Mouse (Mus musculus) ES-E14 (cell line): ENCODE data around the gene B4galt3. TPM values are rescaled to one million over a fixed set of nuclear protein-coding genes. Genes with fewer than 3 reads are reported as not detected.

Experiments
- DNase-seq: peaks from one replicate; pipeline ENCODE4 v3.0.0-alpha.2; 2013; ENCODE audit warnings: low read depth, low spot score
- H3K27ac ChIP-seq: 2 replicates; pipeline ENCODE4 v1.5.1; 2012; ENCODE audit warnings: low read depth, mild to moderate bottlenecking, low read length, moderate library complexity, mixed read lengths; ENCODE audit not compliant: poor library complexity, insufficient read depth, severe bottlenecking
- H3K36me3 ChIP-seq: 2 replicates; pipeline ENCODE4 v1.6.1; 2012; ENCODE audit warnings: mild to moderate bottlenecking, low read length, moderate library complexity, mixed read lengths; ENCODE audit not compliant: control insufficient read depth, poor library complexity, insufficient read depth, severe bottlenecking
- H3K4me1 ChIP-seq, 2 experiments: fragments of 150-350 bp in 1 of 2; sonication (generic) in 1 of 2; 2 replicates each; pipeline ENCODE4 v1.6.1; 2012; ENCODE audit warnings: low read length in 2 of 2, mild to moderate bottlenecking in 1 of 2, mixed read lengths in 1 of 2; ENCODE audit not compliant: control insufficient read depth in 2 of 2, insufficient read depth in 2 of 2, poor library complexity in 1 of 2
- H3K4me3 ChIP-seq, 2 experiments: fragments of 150-350 bp in 1 of 2; sonication (generic) in 1 of 2; 2 replicates each; pipeline ENCODE4 v1.5.1; 2012; ENCODE audit warnings: low read length in 2 of 2, low read depth in 1 of 2, mild to moderate bottlenecking in 1 of 2, mixed read lengths in 1 of 2; ENCODE audit not compliant: insufficient read depth in 1 of 2, poor library complexity in 1 of 2, severe bottlenecking in 1 of 2
- H3K9ac ChIP-seq: 2 replicates; pipeline ENCODE4 v1.6.1; 2012; ENCODE audit warnings: low read depth, mild to moderate bottlenecking, low read length, mixed read lengths; ENCODE audit not compliant: poor library complexity, insufficient read depth, severe bottlenecking
- H3K9me3 ChIP-seq: fragments of 150-350 bp; sonication (generic); 2 replicates; pipeline ENCODE4 v1.6.1; 2012; ENCODE audit warnings: low read depth, mild to moderate bottlenecking, low read length; ENCODE audit not compliant: control insufficient read depth, insufficient read depth
- CHD2 ChIP-seq: IDR thresholded peaks from 2 replicates; pipeline ENCODE4 v1.6.1; 2014; ENCODE audit warnings: mild to moderate bottlenecking, low read depth, low read length, inconsistent platforms
- HCFC1 ChIP-seq: IDR thresholded peaks from 2 replicates; pipeline ENCODE4 v1.6.1; 2012; ENCODE audit warnings: low read length, inconsistent platforms, borderline replicate concordance; ENCODE audit not compliant: insufficient read depth
- MAFK ChIP-seq: IDR thresholded peaks from 2 replicates; pipeline ENCODE4 v1.6.1; 2014; ENCODE audit warnings: mild to moderate bottlenecking, low read depth, low read length, inconsistent platforms; ENCODE audit not compliant: insufficient read depth
- ZC3H11A ChIP-seq: IDR thresholded peaks from 2 replicates; pipeline ENCODE4 v1.6.1; 2012; ENCODE audit warnings: low read depth, mild to moderate bottlenecking, inconsistent platforms, low read length, borderline replicate concordance
- ZNF384 ChIP-seq: IDR thresholded peaks from 2 replicates; pipeline ENCODE4 v1.6.1; 2012; ENCODE audit warnings: low read depth, low read length, inconsistent platforms
- in situ Hi-C, 2 experiments: fragments of 600-800 bp; cut with MboI; formaldehyde crosslinking; loops; one replicate each; pipeline ENCODE4 v1.15.1; 2025; ENCODE audit warnings: low sequenced_read_pairs in 2 of 2, inconsistent platforms in 1 of 2; ENCODE audit not compliant: unreplicated experiment in 2 of 2
- total RNA-seq: library from RNA; depleted of rRNA; stranded (reverse); fragments of 300-350 nt; gene quantifications from 2 replicates; pipeline ENCODE4 v1.2.3, GENCODE M21; 2012

Gene B4galt3
- total RNA-seq, 1 experiment: 35.8 TPM

- in situ Hi-C loops: loop anchor here (10.0 to 25.0 kb wide), 2 partner anchors 134 to 361 kb away; partner anchors contain the start of genes Cfap126 (in 1 of the 2), Dusp12 (in 1 of the 2) and Gm26620 (in 1 of the 2)
- 0 out of 4 replicates have a peak overlapping the region, but pooled peaks of 1 of the 2 experiments have one; percentile 3 for H3K4me3 ChIP-seq
- no peak for DNase-seq
- H3K36me3 ChIP-seq: 0 out of 2 replicates have a peak, but pooled peaks cover under 1% of the 10 kb centered on the region
- TF ChIP-seq CHD2 (no peak), ZC3H11A (no peak), HCFC1 (no peak), MAFK (no peak), ZNF384 (no peak)
- no peak overlapping the region for H3K9ac ChIP-seq
- H3K9me3 ChIP-seq: no peaks in the 10 kb centered on the region
- no peak overlapping the region for H3K27ac ChIP-seq
- peaks cover 5 to 26% of the 10 kb centered on the region in 2 experiments; a peak in 3 of 4 replicates for H3K4me1 ChIP-seq
These were observed 21.5 kb upstream of the B4galt3 start for GRCm38 (mm10) chr1:171248386-171249226.

GRCm38 (mm10) chr1:171249913-171250600, 20.1 kb upstream of the B4galt3 start, which contains the start of gene Adamts4:
Adamts4 (plus strand) TSS chr1:171250421.
- TF ChIP-seq HCFC1 (no peak), ZNF384 (no peak), ZC3H11A (no peak)

GRCm38 (mm10) chr1:171250680-171251593, 19.2 kb upstream of the B4galt3 start, which contains the start of gene Ndufs2:
Ndufs2 (minus strand) TSS chr1:171251388.
- DNase-seq: no peak
- in situ Hi-C loops: no loop called here
- Histone ChIP-seq H3K4me1 (peaks cover 5 to 26% of the 10 kb centered on the region in 2 experiments; a peak in 3 of 4 replicates), H3K36me3 (no peaks in the 10 kb centered on the region), H3K27ac (no peak within 1 kb of the TSS), H3K9me3 (no peaks in the 10 kb centered on the region), H3K9ac (peak within 1 kb of the TSS; percentile 42; the same call in 1 of the 2 replicates), H3K4me3 (peak within 1 kb of the TSS; percentile 47 to 61)
- TF ChIP-seq ZNF384 (no peak), MAFK (no peak), CHD2 (no peak), ZC3H11A (no peak), HCFC1 (no peak)

More at GRCm38 (mm10) chr1:171249913-171250600, 20.1 kb upstream of the B4galt3 start, which contains the start of gene Adamts4:
- H3K4me3 ChIP-seq: peak within 1 kb of the TSS; percentile 39 to 61
- in situ Hi-C loops: loop anchor here (10.0 to 25.0 kb wide), 2 partner anchors 135 to 363 kb away; partner anchors contain the start of genes Cfap126 (in 1 of the 2), Dusp12 (in 1 of the 2) and Gm26620 (in 1 of the 2)
- H3K36me3 ChIP-seq: no peaks in the 10 kb centered on the region
- peaks cover 5 to 26% of the 10 kb centered on the region in 2 experiments; a peak in 3 of 4 replicates for H3K4me1 ChIP-seq
- no peak within 1 kb of the TSS for H3K27ac ChIP-seq
- no peak for DNase-seq
- no peaks in the 10 kb centered on the region for H3K9me3 ChIP-seq
- 0 out of 2 replicates have a peak within 1 kb of the TSS, but pooled peaks have one; percentile 7 for H3K9ac ChIP-seq
